Comparison of ENCODE assay signal across 17 mouse cellular contexts in genomic region chr14:22444541-22444940, GRCm38 (mm10).
DNase-seq lines count a peak whose midpoint lies in the region; ATAC-seq and TF ChIP-seq lines count a peak whose summit lies in the region.
"Had no signal": no experiment of that assay in that cellular context is flagged by ENCODE, and none has a peak within 500 bp of the region (broad histone marks: within the 10 kb centered on the region; RNA-seq: fewer than 3 reads in every experiment).

No protein-coding gene starts in this region.

- no peak for DNase-seq in gastrocnemius, adult 2 months
- DNase-seq in gastrocnemius, postnatal 14 days: no peak
- DNase-seq in kidney, postnatal 36 days: peak; percentile 9 to 15
- DNase-seq in lung, postnatal 36 days: peak; percentile 27
- DNase-seq in lung, postnatal 14 days: no peak
- DNase-seq in embryo, embryonic 11 days: no peak
- DNase-seq in thymus, adult 18-20 months: no peak
- DNase-seq: B cell, adult 2 months; cerebellum, postnatal 14 days; heart, postnatal 14 days; kidney, postnatal 10 days; thymus, postnatal 25 days had no signal

- peaks cover 4% of the 10 kb centered on the region for H3K27me3 ChIP-seq in kidney, embryonic 15.5 days

- H3K4me2 ChIP-seq in kidney, embryonic 15.5 days: no peak overlapping the region
- H3K4me2 ChIP-seq: forebrain, embryonic 15.5 days; limb, embryonic 13.5 days; midbrain, embryonic 11.5 days had no signal

- peaks cover 40% of the 10 kb centered on the region for H3K4me1 ChIP-seq in kidney, embryonic 15.5 days

- no peaks in the 10 kb centered on the region for H3K36me3 ChIP-seq in kidney, embryonic 15.5 days
- H3K36me3 ChIP-seq: forebrain, embryonic 15.5 days; limb, embryonic 13.5 days had no signal

- ATAC-seq in kidney, embryonic 15.5 days (replicated peaks; ENCODE audit: low FRiP score): no peak
- ATAC-seq: forebrain, embryonic 15.5 days had no signal

- TF ChIP-seq CTCF in gastrocnemius, adult 2 months (IDR thresholded peaks at IDR 0.05): peak; percentile 39; the same call in 1 of the 2 replicates

- no peak overlapping the region for H3K27ac ChIP-seq in gastrocnemius, adult 2 months
- H3K27ac ChIP-seq in kidney, embryonic 15.5 days: no peak overlapping the region
- H3K27ac ChIP-seq: forebrain, embryonic 15.5 days; limb, embryonic 13.5 days had no signal

- H3K4me3 ChIP-seq in gastrocnemius, adult 2 months: no peak overlapping the region
- H3K4me3 ChIP-seq in kidney, embryonic 15.5 days (replicated peaks): no peak overlapping the region
- H3K4me3 ChIP-seq: erythroblast, embryonic 14.5 days; forebrain, embryonic 15.5 days; limb, embryonic 13.5 days had no signal

- WGBS in kidney, embryonic 15.5 days: 82% methylated on average over 2 of the region's 2 CpGs

- no peaks in the 10 kb centered on the region for H3K9me3 ChIP-seq in kidney, embryonic 15.5 days (replicated peaks)
- H3K9me3 ChIP-seq: forebrain, embryonic 15.5 days; limb, embryonic 13.5 days had no signal

- no peak overlapping the region for H3K9ac ChIP-seq in kidney, embryonic 15.5 days
- H3K9ac ChIP-seq: forebrain, embryonic 15.5 days; limb, embryonic 13.5 days had no signal

- intact Hi-C loops in gastrocnemius, adult 2 months (cut with DNase I): loop anchor here (5.0 kb wide), 1 partner anchor 457 kb away; the partner anchor contains the start of gene Zfp503
- intact Hi-C loops in gastrocnemius, postnatal 14 days (cut with DNase I; ENCODE audit: low total_unique reads): no loop called here

Comparison
In these comparisons a context has a peak if more than half of its experiments do, and no peak if none do; other contexts are left out.
1. DNase-seq: peak in kidney, postnatal 36 days (2 of 2) and lung, postnatal 36 days (single experiment); none in gastrocnemius, adult 2 months (single experiment), gastrocnemius, postnatal 14 days (single experiment), lung, postnatal 14 days (single experiment), embryo, embryonic 11 days (single experiment) and thymus, adult 18-20 months (0 of 2).